Mouse (Mus musculus): ENCODE results near the gene Icam4. TPM values are rescaled to one million over a fixed set of nuclear protein-coding genes. Genes with fewer than 3 reads are reported as not detected.
A peak's percentile ranks its signal among the peaks of the same experiment; 100 is the strongest.

The Icam4 gene
- polyA plus RNA-seq, 1 experiment, result 0.43 TPM

- peaks cover 21% of the 10 kb centered on the region for H3K27me3 ChIP-seq (ENCODE audit: control insufficient read depth, insufficient read depth, insufficient read length)
- H3ac ChIP-seq (ENCODE audit: control insufficient read depth, insufficient read length, low read depth), result no peak overlapping the region
- H3K36me3 ChIP-seq (ENCODE audit: control insufficient read depth, insufficient read depth), result no peaks in the 10 kb centered on the region
- H3K4me3 ChIP-seq (ENCODE audit: insufficient read depth, poor library complexity, severe bottlenecking), result no peak overlapping the region
- no peaks in the 10 kb centered on the region for H3K79me2 ChIP-seq (ENCODE audit: control insufficient read depth, insufficient read depth)
- no peak for TF ChIP-seq CEBPB (IDR thresholded peaks at IDR 0.05; ENCODE audit: low read depth)
- no peak for TF ChIP-seq MYOD1 (IDR thresholded peaks at IDR 0.05; ENCODE audit: control insufficient read depth, insufficient read length, low read depth)
- no peak for TF ChIP-seq MAX (IDR thresholded peaks at IDR 0.05)
- no peak for TF ChIP-seq USF1 (IDR thresholded peaks at IDR 0.05; ENCODE audit: low read depth)
- no peak for TF ChIP-seq MYOG (IDR thresholded peaks at IDR 0.05; ENCODE audit: control insufficient read depth, extremely low read depth, insufficient read length)
- no peak for TF ChIP-seq CTCF (IDR thresholded peaks at IDR 0.05; ENCODE audit: control insufficient read depth, insufficient read depth, insufficient read length)
- TF ChIP-seq FOSL1 (IDR thresholded peaks at IDR 0.05; ENCODE audit: insufficient read depth, low read length, poor library complexity, severe bottlenecking), result no peak
- no peaks in the 10 kb centered on the region for H3K79me3 ChIP-seq (ENCODE audit: low read depth)
Observed at GRCm38 (mm10) chr9:21032491-21032890, 3.3 kb downstream of the Icam4 start.

- no peaks in the 10 kb centered on the region for H3K79me2 ChIP-seq (ENCODE audit: control insufficient read depth, insufficient read depth)
- peak overlapping the region; percentile 69 for H3ac ChIP-seq (ENCODE audit: control insufficient read depth, insufficient read length, low read depth)
- H3K27me3 ChIP-seq (ENCODE audit: control insufficient read depth, insufficient read depth, insufficient read length), result peaks cover 28% of the 10 kb centered on the region
- no peaks in the 10 kb centered on the region for H3K79me3 ChIP-seq (ENCODE audit: low read depth)
- H3K4me3 ChIP-seq (ENCODE audit: insufficient read depth, poor library complexity, severe bottlenecking), result peak overlapping the region; percentile 21
- TF ChIP-seq MYOG (IDR thresholded peaks at IDR 0.05; ENCODE audit: control insufficient read depth, extremely low read depth, insufficient read length), result no peak
- no peak for TF ChIP-seq FOSL1 (IDR thresholded peaks at IDR 0.05; ENCODE audit: insufficient read depth, low read length, poor library complexity, severe bottlenecking)
- no peak for TF ChIP-seq CEBPB (IDR thresholded peaks at IDR 0.05; ENCODE audit: low read depth)
- no peak for TF ChIP-seq CTCF (IDR thresholded peaks at IDR 0.05; ENCODE audit: control insufficient read depth, insufficient read depth, insufficient read length)
- no peak for TF ChIP-seq MYOD1 (IDR thresholded peaks at IDR 0.05; ENCODE audit: control insufficient read depth, insufficient read length, low read depth)
- H3K36me3 ChIP-seq (ENCODE audit: control insufficient read depth, insufficient read depth), result no peaks in the 10 kb centered on the region
Observed at GRCm38 (mm10) chr9:21033136-21033535, 4.0 kb downstream of the Icam4 start.

- Histone ChIP-seq H3ac (ENCODE audit: control insufficient read depth, insufficient read length, low read depth) (no peak overlapping the region), H3K4me3 (ENCODE audit: insufficient read depth, poor library complexity, severe bottlenecking) (no peak overlapping the region), H3K79me3 (ENCODE audit: low read depth) (no peaks in the 10 kb centered on the region), H3K36me3 (ENCODE audit: control insufficient read depth, insufficient read depth) (no peaks in the 10 kb centered on the region), H3K79me2 (ENCODE audit: control insufficient read depth, insufficient read depth) (no peaks in the 10 kb centered on the region), H3K27me3 (ENCODE audit: control insufficient read depth, insufficient read depth, insufficient read length) (peaks cover 34% of the 10 kb centered on the region)
- TF ChIP-seq MYOD1 (IDR thresholded peaks at IDR 0.05; ENCODE audit: control insufficient read depth, insufficient read length, low read depth) (no peak), MYOG (IDR thresholded peaks at IDR 0.05; ENCODE audit: control insufficient read depth, extremely low read depth, insufficient read length) (no peak), CEBPB (IDR thresholded peaks at IDR 0.05; ENCODE audit: low read depth) (no peak), FOSL1 (IDR thresholded peaks at IDR 0.05; ENCODE audit: insufficient read depth, low read length, poor library complexity, severe bottlenecking) (no peak), USF1 (IDR thresholded peaks at IDR 0.05; ENCODE audit: low read depth) (no peak), MAX (IDR thresholded peaks at IDR 0.05) (no peak), CTCF (IDR thresholded peaks at IDR 0.05; ENCODE audit: control insufficient read depth, insufficient read depth, insufficient read length) (no peak)
Observed at GRCm38 (mm10) chr9:21034481-21035085, 5.4 kb downstream of the Icam4 start.

- no peaks in the 10 kb centered on the region for H3K79me2 ChIP-seq (ENCODE audit: control insufficient read depth, insufficient read depth)
- H3K36me3 ChIP-seq (ENCODE audit: control insufficient read depth, insufficient read depth), result no peaks in the 10 kb centered on the region
- no peak overlapping the region for H3ac ChIP-seq (ENCODE audit: control insufficient read depth, insufficient read length, low read depth)
- H3K4me3 ChIP-seq (ENCODE audit: insufficient read depth, poor library complexity, severe bottlenecking), result no peak overlapping the region
- no peak for TF ChIP-seq MYOG (IDR thresholded peaks at IDR 0.05; ENCODE audit: control insufficient read depth, extremely low read depth, insufficient read length)
- no peak for TF ChIP-seq CEBPB (IDR thresholded peaks at IDR 0.05; ENCODE audit: low read depth)
- TF ChIP-seq FOSL1 (IDR thresholded peaks at IDR 0.05; ENCODE audit: insufficient read depth, low read length, poor library complexity, severe bottlenecking), result no peak
- TF ChIP-seq MYOD1 (IDR thresholded peaks at IDR 0.05; ENCODE audit: control insufficient read depth, insufficient read length, low read depth), result no peak
- no peak for TF ChIP-seq MAX (IDR thresholded peaks at IDR 0.05)
- TF ChIP-seq USF1 (IDR thresholded peaks at IDR 0.05; ENCODE audit: low read depth), result no peak
- no peak for TF ChIP-seq CTCF (IDR thresholded peaks at IDR 0.05; ENCODE audit: control insufficient read depth, insufficient read depth, insufficient read length)
- H3K79me3 ChIP-seq (ENCODE audit: low read depth), result no peaks in the 10 kb centered on the region
- peaks cover 39% of the 10 kb centered on the region for H3K27me3 ChIP-seq (ENCODE audit: control insufficient read depth, insufficient read depth, insufficient read length)
Observed at GRCm38 (mm10) chr9:21035586-21035985, 6.4 kb downstream of the Icam4 start.

GRCm38 (mm10) chr9:21036161-21036560 is 7.0 kb downstream of the Icam4 start:
- Histone ChIP-seq H3K4me3 (ENCODE audit: insufficient read depth, poor library complexity, severe bottlenecking) (no peak overlapping the region), H3K27me3 (ENCODE audit: control insufficient read depth, insufficient read depth, insufficient read length) (peaks cover 39% of the 10 kb centered on the region), H3K36me3 (ENCODE audit: control insufficient read depth, insufficient read depth) (no peaks in the 10 kb centered on the region), H3ac (ENCODE audit: control insufficient read depth, insufficient read length, low read depth) (no peak overlapping the region), H3K79me3 (ENCODE audit: low read depth) (no peaks in the 10 kb centered on the region), H3K79me2 (ENCODE audit: control insufficient read depth, insufficient read depth) (no peaks in the 10 kb centered on the region)
- TF ChIP-seq MAX (IDR thresholded peaks at IDR 0.05), result no peak
- no peak for TF ChIP-seq MYOD1 (IDR thresholded peaks at IDR 0.05; ENCODE audit: control insufficient read depth, insufficient read length, low read depth)
- no peak for TF ChIP-seq USF1 (IDR thresholded peaks at IDR 0.05; ENCODE audit: low read depth)
- no peak for TF ChIP-seq CTCF (IDR thresholded peaks at IDR 0.05; ENCODE audit: control insufficient read depth, insufficient read depth, insufficient read length)
- TF ChIP-seq FOSL1 (IDR thresholded peaks at IDR 0.05; ENCODE audit: insufficient read depth, low read length, poor library complexity, severe bottlenecking), result no peak
- no peak for TF ChIP-seq MYOG (IDR thresholded peaks at IDR 0.05; ENCODE audit: control insufficient read depth, extremely low read depth, insufficient read length)
- no peak for TF ChIP-seq CEBPB (IDR thresholded peaks at IDR 0.05; ENCODE audit: low read depth)
